ENCODE assay signal across 13 mouse cellular contexts in genomic region chr12:81783301-81783700, GRCm38 (mm10). TPM values are rescaled to one million over a fixed set of nuclear protein-coding genes. Genes with fewer than 3 reads are reported as not detected.
A peak's percentile ranks its signal among the peaks of the same experiment; 100 is the strongest.
DNase-seq lines count a peak whose midpoint lies in the region; ATAC-seq lines count a peak whose summit lies in the region.
"Had no signal": no experiment of that assay in that cellular context is flagged by ENCODE, and none has a peak within 500 bp of the region (broad histone marks: within the 10 kb centered on the region; RNA-seq: fewer than 3 reads in every experiment).

No protein-coding gene starts in this region.

- DNase-seq in urinary bladder, adult 18-20 months (ENCODE audit: low spot score in 2 of 2) = peak; percentile 21 to 54
- no peak for DNase-seq in urinary bladder, postnatal 4 days (ENCODE audit: low spot score in 2 of 2)
- peak; percentile 4 to 19 for DNase-seq in kidney, postnatal 4 days
- peak; percentile 74 for DNase-seq in lung, postnatal 25 days (ENCODE audit: low spot score)
- no peak for DNase-seq in adrenal gland, postnatal 36 days
- DNase-seq in layer of hippocampus, adult 9-10 months (ENCODE audit: low spot score) = no peak
- DNase-seq: cerebellum, adult 2 months; gastrocnemius, postnatal 36 days; heart, postnatal 4 days; liver had no signal

- no peak for ATAC-seq in inflammation-experienced regulatory T-cells, adult 6 months
- ATAC-seq: midbrain, embryonic 15.5 days had no signal

RNA-seq across cellular contexts. Expression of gene Map3k9, which starts 2.3 kb away (rescaled TPM):
- 1 to 10 TPM; 1.2 to 3.4 TPM for total RNA-seq in adrenal gland, postnatal 36 days (2021)
- under 1 TPM in 2 of 3 experiments, not detected in 1; 0.11 to 0.20 TPM for polyA plus RNA-seq in inflammation-experienced regulatory T-cells, adult 6 months (2017; shearing (Covaris generic))
- polyA plus RNA-seq: G1E had no signal

Comparison
In these comparisons a context has a peak if more than half of its experiments do, and no peak if none do; other contexts are left out.
1. DNase-seq: peak in urinary bladder, adult 18-20 months (2 of 2), kidney, postnatal 4 days (2 of 2) and lung, postnatal 25 days (single experiment); none in urinary bladder, postnatal 4 days (0 of 2), adrenal gland, postnatal 36 days (0 of 2) and layer of hippocampus, adult 9-10 months (single experiment).